Comparison of ENCODE assay signal across 12 mouse cellular contexts in genomic region chr14:69556820-69557219, GRCm38 (mm10). TPM values are rescaled to one million over a fixed set of nuclear protein-coding genes. Genes with fewer than 3 reads are reported as not detected.
"Had no signal": no experiment of that assay in that cellular context is flagged by ENCODE, and none has a peak within 500 bp of the region (broad histone marks: within the 10 kb centered on the region; RNA-seq: fewer than 3 reads in every experiment).

No protein-coding gene starts in this region.

RNA-seq across cellular contexts. Expression of gene Gm27179, which starts 44.5 kb away (rescaled TPM):
- total RNA-seq: heart, postnatal 25 days; heart, postnatal 36 days; heart, postnatal 4 days; hematopoietic stem cell, adult 5-6 weeks; hindbrain, postnatal 0 days; layer of hippocampus, adult 18-20 months; layer of hippocampus, adult 2 months; layer of hippocampus, adult 8-10 months; layer of hippocampus, postnatal 10 days; layer of hippocampus, postnatal 14 days; layer of hippocampus, postnatal 36 days; left cerebral cortex, adult 18-20 months had no signal

RNA-seq across cellular contexts. Expression of gene Gm16867, which starts 53.7 kb away (rescaled TPM):
- total RNA-seq: hindbrain, postnatal 0 days had no signal
